Mouse (Mus musculus): ENCODE results near the gene Zfp418. TPM values are rescaled to one million over a fixed set of nuclear protein-coding genes. Genes with fewer than 3 reads are reported as not detected.
"Not testable (repeated sequence)": the region's sequence is repeated elsewhere in the genome, so short reads cannot be mapped to it uniquely, and the experiment has no call there.

The Zfp418 gene
- 1 to 10 TPM; 1.2 to 1.6 TPM for total RNA-seq (2021)
- long read RNA-seq, experiment 1, result 0 reads
- long read RNA-seq, experiment 2, partial matches to known transcripts, result 0 of 1 reads
- long read RNA-seq, experiment 2, other reads (novel, unspliced or antisense), result 0 of 1 reads

DNA sequence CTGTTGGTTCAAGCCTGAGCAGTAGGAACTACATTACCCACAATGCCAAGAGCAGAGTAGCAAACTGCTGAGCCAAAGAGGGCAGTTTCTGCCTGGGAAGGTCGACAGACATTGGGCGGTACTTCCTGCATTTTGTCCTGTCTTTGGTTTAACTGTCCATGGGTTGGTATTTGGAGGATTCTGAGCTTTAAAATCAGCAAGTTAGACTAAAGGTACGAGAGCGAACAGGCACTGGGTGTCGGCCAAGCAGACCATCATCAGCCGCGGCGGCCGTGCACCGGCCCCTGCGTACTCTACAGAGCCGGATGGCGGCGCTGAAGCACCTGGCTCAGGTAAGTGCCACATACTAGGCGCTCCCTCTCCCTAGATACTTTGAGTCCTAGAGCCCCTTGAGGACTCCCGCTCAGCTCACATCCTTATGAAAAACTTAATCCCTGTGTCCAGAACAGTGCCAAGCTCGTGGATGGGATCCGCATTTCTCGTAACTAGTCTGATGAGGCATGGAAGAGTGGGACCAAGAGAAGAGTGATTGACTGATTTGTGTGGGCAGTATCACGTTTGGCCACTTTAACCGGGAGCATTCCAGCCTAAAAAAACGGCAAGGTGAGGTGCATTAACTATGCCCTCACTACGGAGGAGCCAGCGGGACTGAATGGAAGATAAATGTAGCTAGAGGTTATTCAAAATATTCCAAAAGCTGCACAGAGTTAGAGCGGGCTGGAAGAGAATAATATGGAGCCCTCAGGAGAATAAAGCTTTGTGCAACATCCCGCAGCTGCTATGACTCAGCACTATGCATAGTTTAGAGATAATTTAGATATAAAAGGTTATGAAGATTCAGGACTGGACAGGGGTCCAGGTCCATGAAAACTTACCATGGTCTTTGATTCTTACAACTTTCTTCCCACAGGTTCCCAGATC, at the start of gene Zfp418:
Gene Zfp418 (plus strand): TSS at position 104 of the 921 bp plus-strand sequence.
- peak; percentile 50 for DNase-seq

DNA sequence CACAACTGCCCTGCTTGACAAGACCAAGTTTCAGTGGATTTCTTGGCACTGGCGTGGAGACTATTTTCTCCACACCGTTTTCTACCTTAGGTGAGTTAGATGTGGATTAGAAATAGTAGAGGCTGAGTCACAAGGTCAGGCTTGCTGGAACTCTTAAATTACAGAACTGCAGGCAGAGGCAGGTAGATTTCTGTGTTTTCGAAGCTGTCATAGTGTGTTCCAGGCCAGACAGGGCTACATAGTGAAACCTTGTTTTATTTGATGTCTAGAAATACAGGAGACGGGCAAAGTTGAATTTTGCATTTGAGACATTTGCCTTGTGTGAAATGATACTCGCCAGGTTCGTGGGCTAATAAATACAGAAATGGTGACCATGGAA, 49.5 kb upstream of the Zfp418 start:
- DNase-seq, result no peak

DNA sequence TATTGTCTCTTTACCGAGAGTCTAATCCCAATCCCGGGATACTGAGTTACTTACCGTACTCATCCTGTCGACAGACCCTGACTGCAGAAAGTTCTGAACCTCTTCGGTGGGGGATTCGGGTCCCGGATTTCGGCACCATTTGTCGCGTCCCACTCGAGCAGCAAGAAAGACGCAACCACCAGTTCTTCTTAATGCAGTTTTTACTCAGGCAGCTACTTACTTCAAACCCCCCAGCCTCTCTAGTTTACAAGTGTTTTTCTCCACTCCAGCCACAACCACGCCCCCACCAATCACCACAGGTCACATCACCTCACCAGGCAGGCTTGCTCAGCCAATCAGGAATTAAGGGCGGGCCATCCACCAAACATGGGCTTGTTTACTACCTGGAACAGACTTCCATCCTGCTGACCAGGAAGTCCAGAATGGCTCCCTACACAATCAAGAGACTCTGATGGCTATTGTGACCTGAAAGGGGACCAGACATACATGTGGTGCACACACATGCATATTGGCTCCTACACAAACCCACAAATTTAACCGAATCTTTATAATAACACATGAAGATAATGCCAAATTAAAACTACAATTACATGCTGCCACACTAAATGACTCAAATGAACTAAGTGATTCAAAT, 40.5 kb upstream of the Zfp418 start:
- DNase-seq, result not testable (repeated sequence)

DNA sequence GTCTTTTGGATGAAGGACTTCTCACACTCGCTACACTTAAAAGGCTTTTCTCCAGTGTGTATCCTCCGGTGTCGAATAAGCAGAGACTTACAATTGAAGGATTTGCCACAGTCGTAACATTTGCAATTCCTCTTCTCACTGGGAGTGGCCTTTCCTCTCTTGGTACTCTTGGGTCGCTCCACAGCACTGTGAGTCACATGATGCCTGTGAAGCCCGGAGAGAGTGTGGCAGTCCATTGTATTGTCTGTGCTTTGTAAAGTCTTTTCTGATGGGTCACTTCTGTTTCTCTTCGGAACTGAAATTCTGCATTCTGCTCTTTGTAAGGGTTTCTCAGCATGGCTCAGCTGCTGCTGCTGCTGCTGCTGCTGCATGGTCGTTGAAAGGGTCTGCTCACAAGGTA, 38.4 kb upstream of the Zfp418 start:
- DNase-seq, result no peak

DNA sequence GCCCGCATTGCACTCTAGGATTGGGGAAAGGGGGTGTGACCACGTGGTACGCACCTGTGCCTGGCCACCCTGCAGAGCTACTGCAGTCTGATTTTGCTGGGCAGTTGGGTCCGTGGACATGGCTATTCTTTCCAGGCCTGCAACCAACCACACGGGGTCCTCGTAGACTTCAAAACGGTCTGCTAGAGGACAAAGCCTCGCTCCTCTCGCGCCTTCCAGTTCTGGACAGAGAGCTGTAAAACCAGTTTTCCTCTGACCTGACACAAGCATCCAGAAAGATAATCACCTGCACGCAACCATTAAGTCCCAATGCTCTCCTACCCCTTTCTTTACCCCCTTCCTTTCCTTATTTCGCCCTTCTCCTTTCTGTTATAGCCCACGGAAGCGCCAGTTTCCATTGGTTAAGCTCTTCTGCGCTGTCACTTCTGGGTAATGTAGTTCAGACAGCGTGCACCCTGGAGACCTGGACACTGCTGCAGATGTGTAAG, 34.7 kb upstream of the Zfp418 start, which contains the start of gene Zfp773:
Gene Zfp773 (minus strand): TSS at position 377 of the 488 bp plus-strand sequence.
- peak; percentile 10 for DNase-seq

DNA sequence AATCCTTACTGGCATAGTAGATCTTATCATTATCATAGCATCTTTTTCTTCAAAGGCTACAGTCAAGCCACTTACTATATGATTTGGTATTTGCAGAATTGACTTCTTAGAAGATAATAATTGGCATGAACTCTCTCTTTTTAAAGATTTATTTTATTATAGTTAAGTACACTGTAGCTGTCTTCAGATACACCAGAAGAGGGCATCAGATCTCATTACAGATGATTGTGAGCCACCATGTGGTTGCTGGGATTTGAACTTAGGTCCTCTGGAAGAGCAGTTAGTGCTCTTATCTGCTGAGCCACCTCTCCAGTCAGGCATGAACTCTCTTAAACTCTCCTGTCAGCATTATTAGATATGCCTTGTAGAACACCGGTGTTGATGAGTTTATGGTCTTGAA, 26.9 kb upstream of the Zfp418 start:
- DNase-seq, result no peak

DNA sequence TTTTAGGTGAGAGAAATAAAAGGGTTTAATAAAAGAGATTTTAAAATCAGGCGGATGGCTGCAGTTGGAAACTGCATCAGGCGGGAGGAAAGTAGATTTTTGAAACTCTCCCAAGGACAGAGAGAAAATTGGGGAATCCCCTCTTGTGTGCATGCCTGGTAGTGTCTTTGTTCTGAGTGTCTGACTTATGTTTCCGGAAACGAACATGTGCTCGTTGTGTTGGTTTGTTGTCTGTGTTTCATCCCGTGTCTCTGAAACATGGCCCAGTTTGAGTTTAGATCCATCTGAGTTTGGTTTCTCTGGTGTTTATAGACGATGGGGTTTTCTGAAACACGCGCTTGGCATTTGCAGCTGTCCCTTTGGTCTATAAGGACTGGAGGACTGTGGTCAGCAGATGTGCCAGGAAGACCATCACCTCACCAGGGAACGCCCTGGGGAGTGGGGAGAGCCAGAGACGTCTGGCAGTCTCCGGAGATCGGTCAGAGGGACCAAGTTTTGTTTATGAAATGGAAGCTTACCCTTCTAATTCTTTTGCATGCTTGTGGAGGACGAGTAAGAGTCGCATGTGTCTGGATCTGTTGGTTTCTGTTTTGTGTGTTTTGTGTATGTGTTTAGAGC, 25.0 kb upstream of the Zfp418 start:
- no peak for DNase-seq

DNA sequence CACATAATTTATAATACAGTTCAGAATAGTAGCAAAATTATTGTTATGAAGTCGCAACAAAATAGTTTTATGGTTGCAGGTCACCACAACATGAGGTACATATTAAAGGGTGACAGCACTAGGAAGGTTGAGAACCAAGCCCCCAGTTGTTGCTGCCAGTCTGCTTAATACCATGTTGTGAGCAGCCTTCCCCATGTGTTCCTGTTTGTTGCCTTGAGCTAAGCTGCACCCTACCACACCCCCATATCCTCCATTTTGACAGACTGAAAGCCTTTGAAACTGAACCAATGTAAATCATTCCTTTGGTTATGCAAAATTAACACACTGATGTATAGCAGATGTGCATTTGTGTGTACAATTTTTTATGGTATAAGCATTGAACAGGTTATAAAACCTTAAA, 14.8 kb downstream of the Zfp418 start:
- no peak for DNase-seq

DNA sequence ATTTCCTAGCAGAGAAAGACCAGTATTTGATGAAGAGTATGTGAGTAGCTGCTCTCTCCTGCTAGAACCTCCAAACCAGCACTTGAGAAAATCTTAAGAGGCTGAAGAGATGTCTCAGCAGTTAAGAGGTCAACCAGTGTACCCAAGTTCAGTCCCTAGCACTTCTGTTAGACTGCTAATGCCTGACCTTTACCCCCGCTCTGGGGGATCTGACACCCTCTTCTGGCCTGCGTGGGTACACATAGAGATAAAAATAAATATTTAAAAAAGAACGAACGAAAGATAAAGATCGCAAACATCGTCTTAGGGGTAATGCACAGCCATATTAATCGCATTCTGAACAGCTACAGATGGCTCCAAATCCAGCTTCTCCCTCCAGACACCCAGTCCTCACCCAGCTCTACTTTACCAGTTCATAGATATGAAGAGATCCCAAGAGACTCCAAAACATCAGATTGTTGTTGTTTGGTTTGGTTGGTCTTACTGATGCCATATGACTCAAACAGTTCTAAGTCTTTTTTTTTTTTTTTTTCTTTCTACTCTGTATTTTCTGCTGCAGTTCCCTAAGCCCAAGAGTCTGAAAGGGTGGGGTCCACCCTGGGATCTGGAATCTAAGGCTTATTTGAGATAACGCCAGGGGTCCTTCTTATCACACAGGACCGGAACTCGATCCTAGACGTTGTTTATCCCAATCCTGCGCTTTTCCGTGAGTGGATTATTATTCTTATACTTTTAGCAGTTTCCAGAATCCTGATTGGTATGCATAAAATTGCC, 16.5 kb downstream of the Zfp418 start:
- DNase-seq, result no peak

DNA sequence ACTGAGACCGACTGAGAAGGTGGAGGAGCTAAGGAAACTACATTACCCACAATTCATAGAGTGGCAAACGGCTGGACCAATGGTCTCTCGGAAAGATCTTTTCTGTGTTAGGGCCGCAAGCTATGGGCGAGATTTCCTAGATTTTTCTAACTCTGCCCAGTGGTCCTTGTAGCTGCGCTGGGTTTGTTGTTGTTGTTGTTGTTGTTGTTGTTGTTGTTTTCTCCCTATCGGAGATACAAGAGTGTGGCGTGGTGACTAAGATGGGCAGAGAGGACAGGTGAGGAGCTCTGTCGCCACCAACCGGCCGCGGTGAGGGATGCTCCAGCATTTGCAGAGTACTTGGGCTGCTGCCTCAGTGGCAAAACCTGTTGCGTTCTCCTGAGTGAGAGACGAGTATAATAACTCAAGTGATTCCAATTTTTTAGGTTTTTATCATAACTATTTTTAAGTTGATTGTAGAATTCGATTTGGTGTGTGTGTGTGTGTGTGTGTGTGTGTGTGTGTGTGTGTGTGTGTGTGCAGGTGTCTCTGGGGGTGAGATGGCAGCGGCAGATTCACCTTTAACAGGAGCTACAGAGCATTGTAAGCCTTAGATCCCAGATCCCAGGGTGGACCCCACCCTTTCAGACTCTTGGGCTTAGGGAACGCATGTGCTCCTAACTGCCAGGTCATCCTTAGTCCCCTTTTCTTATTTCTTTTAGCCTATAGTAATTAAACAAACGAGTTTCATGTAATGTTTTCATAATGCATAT, 17.2 kb downstream of the Zfp418 start:
- peak; percentile 24 for DNase-seq

DNA sequence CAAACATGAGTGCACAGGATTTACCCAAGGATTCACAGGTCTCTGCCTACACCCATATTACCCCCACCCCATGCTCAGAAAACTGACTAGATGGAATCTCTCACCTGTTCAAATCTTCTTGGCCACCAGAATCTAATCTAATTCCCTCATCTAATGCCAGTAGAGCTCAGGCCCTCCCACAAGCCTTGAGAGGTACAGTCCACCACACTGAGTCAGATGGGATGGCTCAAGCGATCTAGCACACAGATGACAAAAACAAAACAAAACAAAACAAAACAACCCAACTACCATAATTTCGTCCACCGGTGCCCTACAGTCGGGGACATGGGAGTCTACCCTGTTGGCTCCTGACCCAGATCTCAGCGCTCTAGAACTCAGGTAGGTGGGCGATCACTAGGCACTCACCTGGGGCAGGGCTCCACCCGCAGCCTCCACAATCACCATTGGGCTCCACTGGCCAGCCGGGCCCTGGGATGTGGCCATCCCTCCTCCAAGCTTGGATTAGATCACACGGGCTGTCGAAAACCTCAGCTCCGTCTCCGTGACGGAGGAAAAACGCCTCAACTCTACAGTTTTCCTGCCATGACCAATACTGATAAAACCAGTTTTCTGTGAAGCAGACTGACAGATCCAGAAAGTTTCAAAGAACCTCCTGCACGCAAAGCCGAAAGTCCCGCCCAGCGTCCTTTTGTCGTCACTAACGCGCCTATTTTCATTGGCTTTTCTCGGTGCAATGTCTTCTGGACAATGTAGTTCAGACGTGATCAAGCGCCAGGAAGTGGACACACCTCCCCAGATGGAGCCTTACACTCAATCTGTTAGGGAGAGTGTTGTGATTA, 38.4 kb downstream of the Zfp418 start, which contains the start of gene Zfp772:
Gene Zfp772 (minus strand): TSS at position 686 of the 839 bp plus-strand sequence.
- DNase-seq, result peak; percentile 35

Other genes starting within 250 kb of the Zfp418 start
- not detected for gene Aurkc, start 176.0 kb upstream of the Zfp418 start, total RNA-seq (2021)
- gene Zfp954, start 49.8 kb upstream of the Zfp418 start, total RNA-seq (2021), result 1 to 10 TPM; 2.7 TPM
- under 1 TPM; 0.35 to 0.77 TPM for gene Zfp773, start 34.6 kb upstream of the Zfp418 start, total RNA-seq (2021)
- 1 to 10 TPM; 1.5 to 1.6 TPM for gene Zfp772, start 38.7 kb downstream of the Zfp418 start, total RNA-seq (2021)
- under 1 TPM in 1 of 2 experiments, not detected in 1; 0.13 TPM for gene Vmn2r29, start 76.0 kb downstream of the Zfp418 start, total RNA-seq (2021)
- gene Gm45844, start 107.0 kb downstream of the Zfp418 start, total RNA-seq (2021), result 1 to 10 TPM in 1 of 2 experiments, under 1 TPM in 1; 0.99 to 2.2 TPM
- 10 to 100 TPM; 28.8 to 33.9 TPM for gene Clcn4, start 129.5 kb downstream of the Zfp418 start, total RNA-seq (2021)
- gene Vmn2r30, start 166.3 kb downstream of the Zfp418 start, total RNA-seq (2021), result under 1 TPM in 1 of 2 experiments, not detected in 1; 0.03 TPM
- not detected for gene Gm45783, start 203.2 kb downstream of the Zfp418 start, total RNA-seq (2021)
- not detected for gene Vmn2r31, start 228.4 kb downstream of the Zfp418 start, total RNA-seq (2021)

Measured in gastrocnemius, postnatal 25 days (tissue).